Mouse (Mus musculus) midbrain, embryonic 14.5 days (tissue): ENCODE results near the gene Rnf167. TPM values are rescaled to one million over a fixed set of nuclear protein-coding genes. Genes with fewer than 3 reads are reported as not detected.

Source experiments
- ATAC-seq: fragments of 200-750 bp; cut with Nextera tagmentation; 2 replicates; pipeline ENCODE4 v1.8.0; 2017; ENCODE audit warnings: moderate number of reproducible peaks, moderate library complexity; ENCODE audit not compliant: low FRiP score, low TSS enrichment
- DNase-seq: peaks from one replicate; pipeline ENCODE4 v3.0.0-alpha.2; 2015
- H3K27ac ChIP-seq: fragments of 300-500 bp; sonication (generic); replicated peaks from 2 replicates; pipeline ENCODE4 v1.5.1; 2014; ENCODE audit warnings: mild to moderate bottlenecking, low read depth, low read length, moderate library complexity
- H3K27me3 ChIP-seq: fragments of 300-500 bp; sonication (generic); 2 replicates; pipeline ENCODE4 v1.6.1; 2014; ENCODE audit warnings: low read length, control low read depth, mixed read lengths; ENCODE audit not compliant: control insufficient read depth, insufficient read depth
- H3K36me3 ChIP-seq: fragments of 300-500 bp; sonication (generic); 2 replicates; pipeline ENCODE4 v1.6.1; 2014; ENCODE audit warnings: low read length, control low read depth; ENCODE audit not compliant: control insufficient read depth, insufficient read depth
- H3K4me1 ChIP-seq: fragments of 300-500 bp; sonication (generic); 2 replicates; pipeline ENCODE4 v1.6.1; 2014; ENCODE audit warnings: mild to moderate bottlenecking, antibody characterized with exemption, low read length, control low read depth; ENCODE audit not compliant: control insufficient read depth, insufficient read depth
- H3K4me2 ChIP-seq: fragments of 300-500 bp; sonication (generic); 2 replicates; pipeline ENCODE4 v1.6.1; 2014; ENCODE audit warnings: mild to moderate bottlenecking, low read length, moderate library complexity
- H3K4me3 ChIP-seq: fragments of 300-500 bp; sonication (generic); replicated peaks from 2 replicates; pipeline ENCODE4 v1.5.1; 2014; ENCODE audit warnings: low read depth, low read length
- H3K9ac ChIP-seq: fragments of 300-500 bp; sonication (generic); replicated peaks from 2 replicates; pipeline ENCODE4 v1.6.1; 2014; ENCODE audit warnings: mild to moderate bottlenecking, low read length, moderate library complexity
- H3K9me3 ChIP-seq: fragments of 300-500 bp; sonication (generic); 2 replicates; pipeline ENCODE4 v1.6.1; 2016; ENCODE audit warnings: low read length, control low read depth, mixed read lengths; ENCODE audit not compliant: control insufficient read depth
- WGBS: fragments of 180-500 bp; shearing (Covaris S2); extraction: QIAGEN DNeasy Blood & Tissue Kit; methylation state at CpG from one replicate; pipeline ENCODE4 v1.1.7; 2014; 5-methylcytosine and 5-hydroxymethylcytosine counted together
- polyA plus RNA-seq: library from polyadenylated mRNA; unstranded; fragments of >200 nt; fragmentation: Nextera tagmentation; extraction: Ambion mirVana; gene quantifications from 2 replicates; pipeline ENCODE4 v1.2.1, GENCODE M21; 2014

Rnf167 gene
- polyA plus RNA-seq, 1 experiment from 2014 or later = 104 TPM

DNA sequence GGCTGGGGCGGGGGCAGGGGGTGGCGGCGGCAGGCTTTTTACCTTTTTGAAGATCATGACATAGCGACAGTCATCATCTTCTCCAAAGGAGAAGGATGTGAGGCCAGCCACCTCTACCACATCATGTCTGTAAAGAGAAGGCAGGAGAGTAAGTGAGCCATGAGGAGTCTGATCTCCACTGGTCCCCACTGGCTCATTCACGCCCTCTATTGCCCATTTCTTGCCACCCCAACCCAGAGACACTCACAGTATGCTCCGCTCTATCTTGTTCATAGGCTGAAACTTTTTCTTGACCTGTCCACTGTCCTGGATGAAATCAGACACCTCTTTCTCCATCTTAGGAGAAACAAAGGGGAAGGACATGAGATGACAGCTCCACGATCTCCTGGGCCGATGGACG is 17.7 kb downstream of the Rnf167 start:
- WGBS = 95% methylated on average over 9 of the region's 9 CpGs
- no peaks in the 10 kb centered on the region for H3K9me3 ChIP-seq
- H3K4me2 ChIP-seq = no peak overlapping the region
- no peak overlapping the region for H3K27ac ChIP-seq
- no peak overlapping the region for H3K9ac ChIP-seq
- no peak for DNase-seq
- no peak overlapping the region for H3K4me3 ChIP-seq
- peaks cover 48% of the 10 kb centered on the region for H3K36me3 ChIP-seq
- no peaks in the 10 kb centered on the region for H3K27me3 ChIP-seq
- ATAC-seq = no peak
- peaks cover 6% of the 10 kb centered on the region for H3K4me1 ChIP-seq

DNA sequence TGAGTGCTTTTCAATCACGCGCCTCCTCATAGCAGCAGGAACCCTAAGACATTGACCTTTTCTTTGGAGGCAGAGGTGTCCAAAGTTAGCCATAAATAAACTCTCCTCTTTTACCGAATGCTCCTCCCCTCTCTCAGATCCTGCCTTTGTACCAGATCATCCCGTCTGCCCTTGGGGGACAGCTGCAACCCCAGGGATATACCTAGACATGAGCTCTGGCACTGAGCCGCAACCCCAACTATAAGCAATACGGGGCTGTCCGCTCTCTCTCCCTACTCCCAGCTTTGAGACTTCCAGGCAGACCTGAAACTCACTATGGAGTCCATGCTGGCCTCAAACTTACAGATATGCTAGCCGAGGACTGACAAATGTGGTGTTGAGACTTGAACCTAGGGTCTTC is 19.7 kb downstream of the Rnf167 start:
- Histone ChIP-seq H3K4me2 (no peak overlapping the region), H3K9ac (no peak overlapping the region), H3K27ac (no peak overlapping the region), H3K9me3 (no peaks in the 10 kb centered on the region), H3K4me1 (peaks cover 19% of the 10 kb centered on the region), H3K36me3 (peaks cover 45% of the 10 kb centered on the region), H3K27me3 (no peaks in the 10 kb centered on the region), H3K4me3 (no peak overlapping the region)
- no peak for ATAC-seq
- no peak for DNase-seq
- WGBS = 95% methylated on average over 8 of the region's 8 CpGs

DNA sequence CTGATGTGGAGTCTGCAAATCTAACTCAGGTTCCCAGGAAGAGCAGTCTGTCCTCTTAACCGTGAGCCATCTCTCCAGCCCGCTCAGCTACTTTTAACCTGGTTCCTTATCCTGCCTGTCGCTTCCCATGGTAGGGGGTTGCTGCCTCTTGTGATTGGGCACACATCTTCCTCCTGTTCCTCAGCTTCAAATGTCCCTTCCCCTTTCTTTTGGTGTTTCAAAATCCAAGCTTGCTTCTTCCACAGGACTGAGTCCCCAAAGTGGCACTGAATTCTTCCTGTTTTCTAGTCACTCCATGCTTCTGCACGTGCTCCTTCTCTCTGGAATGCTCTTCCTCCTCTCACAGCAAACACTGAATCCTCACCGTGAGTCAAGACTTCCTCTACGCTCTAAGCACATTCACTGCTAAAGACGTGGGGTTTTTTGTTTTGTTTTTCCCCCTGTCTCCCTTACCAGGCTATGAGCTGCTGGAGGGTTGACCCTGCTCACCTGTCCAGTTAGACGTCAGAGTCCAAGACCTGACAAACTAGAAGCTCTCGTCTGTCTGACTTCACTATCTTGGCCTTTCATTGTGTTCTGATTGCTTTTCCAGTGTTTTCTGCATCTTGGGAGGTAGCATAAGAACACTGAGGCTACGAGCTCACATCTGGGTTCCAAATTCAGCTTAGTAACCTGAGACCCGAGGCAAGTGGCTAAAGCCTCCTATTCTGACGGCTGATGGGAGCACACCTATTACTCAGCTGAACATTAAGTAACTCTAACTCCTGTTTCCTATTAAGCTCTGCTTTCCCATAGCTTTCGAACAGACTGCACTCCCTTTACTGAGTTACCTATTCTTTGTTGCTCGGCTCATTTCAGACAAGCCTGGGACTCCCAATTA is 20.5 kb downstream of the Rnf167 start:
- H3K4me2 ChIP-seq = peak overlapping the region; percentile 79
- DNase-seq (no peak), ATAC-seq (no peak)
- H3K36me3 ChIP-seq = peaks cover 44% of the 10 kb centered on the region
- H3K27me3 ChIP-seq = no peaks in the 10 kb centered on the region
- H3K4me1 ChIP-seq = peaks cover 19% of the 10 kb centered on the region
- H3K9me3 ChIP-seq = no peaks in the 10 kb centered on the region
- peak overlapping the region; percentile 49; the same call in 1 of the 2 replicates for H3K9ac ChIP-seq
- peak overlapping the region; percentile 65 for H3K4me3 ChIP-seq
- WGBS = 83% methylated on average over 14 of the region's 14 CpGs
- H3K27ac ChIP-seq = no peak overlapping the region

DNA sequence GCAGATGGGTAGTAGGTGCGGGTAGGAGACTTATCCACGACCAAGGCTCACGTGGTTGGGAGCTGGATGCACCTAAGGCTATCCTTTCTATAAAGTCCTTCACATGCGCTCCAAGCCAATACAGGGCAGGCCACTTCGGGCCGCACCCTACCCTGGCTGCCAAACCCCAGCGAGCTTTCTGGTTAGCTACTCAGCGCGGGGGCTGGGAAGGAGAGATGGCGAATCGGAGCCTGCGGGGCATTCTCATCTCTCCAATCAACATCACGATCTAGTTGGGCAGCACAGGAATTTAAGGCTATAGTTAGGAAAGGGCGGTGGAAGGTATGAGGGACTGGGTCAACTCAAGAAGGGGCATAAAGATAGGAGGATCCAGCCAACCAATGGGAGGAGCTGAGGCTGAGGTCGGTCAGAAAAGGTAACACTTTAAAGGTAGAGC is 21.3 kb downstream of the Rnf167 start:
- Histone ChIP-seq H3K4me1 (peaks cover 19% of the 10 kb centered on the region), H3K9ac (peak overlapping the region; percentile 49), H3K4me3 (peak overlapping the region; percentile 65), H3K9me3 (no peaks in the 10 kb centered on the region), H3K27me3 (no peaks in the 10 kb centered on the region), H3K4me2 (peak overlapping the region; percentile 79), H3K27ac (peak overlapping the region; percentile 78), H3K36me3 (peaks cover 39% of the 10 kb centered on the region)
- DNase-seq (no peak), ATAC-seq (no peak)
- 1% methylated on average over 15 of the region's 15 CpGs for WGBS

DNA sequence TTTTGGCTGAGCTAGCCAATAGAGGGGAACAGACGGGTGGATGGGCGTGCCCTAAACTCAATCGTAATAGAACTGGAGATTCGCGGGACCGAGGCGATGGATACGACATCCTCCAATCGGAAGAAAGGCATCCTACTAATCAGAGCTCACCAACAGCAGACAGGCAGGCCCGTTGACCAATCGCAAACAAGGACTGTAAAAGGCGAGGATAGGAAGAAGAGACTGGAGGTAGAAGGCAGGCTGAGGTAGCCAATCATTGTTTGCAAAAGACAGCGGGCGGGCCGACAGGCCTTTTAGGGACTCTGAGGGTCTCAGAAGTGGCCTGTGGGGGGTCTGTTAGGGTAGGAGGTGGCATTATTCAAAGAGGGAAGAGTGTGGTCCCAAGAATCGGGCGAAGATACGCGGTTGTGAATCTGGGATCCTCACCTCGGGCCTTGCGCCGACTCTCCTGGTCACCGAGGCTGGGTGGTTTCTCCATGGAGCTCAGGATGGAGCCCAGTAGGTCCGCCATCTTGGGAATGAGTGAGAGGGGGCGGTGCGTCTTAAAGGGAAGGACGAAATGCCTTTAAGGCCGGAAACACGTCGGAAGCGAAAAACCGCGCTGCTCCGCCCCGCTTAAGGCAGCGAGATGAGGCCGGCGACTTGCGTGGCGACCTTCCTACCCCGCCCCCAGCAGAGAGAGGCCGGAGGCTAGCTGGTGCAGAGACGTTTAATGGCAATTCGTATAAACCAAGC is 21.9 kb downstream of the Rnf167 start, which contains the start of gene Spag7:
Spag7 (minus strand) TSS at position 646 of the 735 bp plus-strand sequence.
- H3K4me1 ChIP-seq = peaks cover 19% of the 10 kb centered on the region
- peak within 1 kb of the TSS; percentile 65 for H3K4me3 ChIP-seq
- H3K4me2 ChIP-seq = peak within 1 kb of the TSS; percentile 79
- DNase-seq (peak; percentile 97), ATAC-seq (peak; percentile 96)
- H3K9me3 ChIP-seq = no peaks in the 10 kb centered on the region
- peak within 1 kb of the TSS; percentile 72 for H3K9ac ChIP-seq
- peaks cover 37% of the 10 kb centered on the region for H3K36me3 ChIP-seq
- under 1% methylated on average over 44 of the region's 44 CpGs for WGBS
- H3K27me3 ChIP-seq = no peaks in the 10 kb centered on the region
- H3K27ac ChIP-seq = peak within 1 kb of the TSS; percentile 96

DNA sequence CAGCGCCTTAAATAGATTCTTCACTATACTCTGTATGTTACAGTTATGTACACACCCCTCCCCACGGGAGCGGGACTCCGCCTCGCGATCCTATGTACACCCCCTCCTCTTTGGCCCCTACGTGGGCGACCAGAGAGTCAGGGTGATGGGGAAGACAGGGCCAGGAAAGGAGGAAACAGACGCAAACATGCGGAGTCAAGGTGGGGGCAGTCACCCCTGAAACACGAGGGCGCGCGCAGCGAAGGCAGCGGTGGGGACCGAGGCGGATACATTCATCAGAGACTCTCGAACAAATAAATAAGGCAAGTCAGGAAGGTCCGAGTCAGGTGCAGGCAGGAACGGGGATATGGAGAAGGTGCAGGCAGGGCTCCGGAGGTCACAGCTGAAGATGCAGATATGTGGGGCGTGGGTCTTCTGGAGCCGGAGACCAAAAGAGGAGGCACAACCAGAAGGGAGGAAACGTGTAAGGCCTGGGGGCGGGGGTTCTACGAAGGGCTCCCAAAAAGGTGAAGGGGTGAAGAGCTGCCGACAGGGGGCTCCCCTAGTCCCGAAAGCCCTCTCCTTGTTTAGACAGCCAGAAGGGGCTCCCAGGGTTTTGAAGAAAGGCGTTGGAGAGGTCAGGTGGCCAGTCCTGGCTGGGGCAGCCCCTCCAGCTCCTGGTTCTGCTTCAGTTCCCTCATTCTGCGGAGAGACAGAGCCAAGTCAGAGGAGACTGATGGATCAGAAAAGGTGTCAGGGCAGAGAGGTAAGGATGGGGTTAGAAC is 22.7 kb downstream of the Rnf167 start:
- peak overlapping the region; percentile 79 for H3K4me2 ChIP-seq
- peak overlapping the region; percentile 96 for H3K27ac ChIP-seq
- under 1% methylated on average over 31 of the region's 31 CpGs for WGBS
- peak overlapping the region; percentile 72 for H3K9ac ChIP-seq
- H3K9me3 ChIP-seq = no peaks in the 10 kb centered on the region
- ATAC-seq (peak; percentile 32), DNase-seq (peak; percentile 82)
- H3K36me3 ChIP-seq = peaks cover 33% of the 10 kb centered on the region
- H3K4me3 ChIP-seq = peak overlapping the region; percentile 65
- peaks cover 19% of the 10 kb centered on the region for H3K4me1 ChIP-seq
- no peaks in the 10 kb centered on the region for H3K27me3 ChIP-seq

DNA sequence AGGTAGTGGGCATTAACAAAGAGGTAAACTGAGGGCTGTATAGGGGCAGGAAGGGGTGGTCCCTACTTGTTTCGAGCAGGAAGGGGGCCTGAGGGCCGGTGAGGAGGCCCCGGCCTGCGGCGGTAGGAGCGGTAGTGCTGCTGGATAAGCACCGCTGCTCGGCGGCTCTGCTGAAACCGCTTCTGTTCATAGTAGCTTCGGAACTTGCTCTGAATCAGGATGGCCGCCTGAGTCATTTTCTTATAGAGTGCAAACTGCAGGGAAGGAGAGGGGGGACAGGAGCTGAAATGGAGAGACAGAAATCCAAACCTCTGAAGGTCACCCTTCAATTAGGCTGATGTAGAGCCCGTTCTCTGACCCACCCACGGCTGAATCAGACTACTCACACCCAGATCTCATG is 23.4 kb downstream of the Rnf167 start:
- peak overlapping the region; percentile 79 for H3K4me2 ChIP-seq
- DNase-seq (peak; percentile 45), ATAC-seq (no peak)
- H3K9me3 ChIP-seq = no peaks in the 10 kb centered on the region
- peak overlapping the region; percentile 65 for H3K4me3 ChIP-seq
- peaks cover 32% of the 10 kb centered on the region for H3K36me3 ChIP-seq
- peak overlapping the region; percentile 96 for H3K27ac ChIP-seq
- 29% methylated on average over 14 of the region's 14 CpGs for WGBS
- H3K4me1 ChIP-seq = peaks cover 19% of the 10 kb centered on the region
- peak overlapping the region; percentile 72 for H3K9ac ChIP-seq
- no peaks in the 10 kb centered on the region for H3K27me3 ChIP-seq
